Mouse (Mus musculus) lung, embryonic 15.5 days (tissue): ENCODE data around the gene D630045J12Rik. TPM values are rescaled to one million over a fixed set of nuclear protein-coding genes. Genes with fewer than 3 reads are reported as not detected.

Experiments
- ATAC-seq: fragments of 200-750 bp; cut with Nextera tagmentation; 2 replicates; pipeline ENCODE4 v1.8.0; 2017; ENCODE audit warnings: moderate number of reproducible peaks, borderline replicate concordance; ENCODE audit not compliant: low FRiP score, low TSS enrichment; ENCODE audit errors: extremely low read depth
- H3K27ac ChIP-seq: fragments of 300-500 bp; sonication (generic); 2 replicates; pipeline ENCODE4 v1.5.1; 2015; ENCODE audit warnings: moderate library complexity, mild to moderate bottlenecking, inconsistent platforms
- H3K27me3 ChIP-seq: fragments of 300-500 bp; sonication (generic); 2 replicates; pipeline ENCODE4 v1.6.1; 2015; ENCODE audit warnings: inconsistent platforms
- H3K36me3 ChIP-seq: fragments of 300-500 bp; sonication (generic); 2 replicates; pipeline ENCODE4 v1.6.1; 2015; ENCODE audit warnings: inconsistent platforms
- H3K4me1 ChIP-seq: fragments of 300-500 bp; sonication (generic); 2 replicates; pipeline ENCODE4 v1.6.1; 2015; ENCODE audit warnings: inconsistent platforms
- H3K4me2 ChIP-seq: fragments of 300-500 bp; sonication (generic); 2 replicates; pipeline ENCODE4 v1.6.1; 2015; ENCODE audit warnings: inconsistent platforms, mild to moderate bottlenecking, moderate library complexity
- H3K4me3 ChIP-seq: fragments of 300-500 bp; sonication (generic); 2 replicates; pipeline ENCODE4 v1.5.1; 2015; ENCODE audit warnings: mild to moderate bottlenecking, inconsistent platforms
- H3K9ac ChIP-seq: fragments of 300-500 bp; sonication (generic); 2 replicates; pipeline ENCODE4 v1.6.1; 2015; ENCODE audit warnings: inconsistent platforms
- H3K9me3 ChIP-seq: fragments of 300-500 bp; sonication (generic); 2 replicates; pipeline ENCODE4 v1.6.1; 2016; ENCODE audit warnings: inconsistent platforms
- WGBS: fragments of 180-500 bp; shearing (Covaris S2); methylation state at CpG from one replicate; pipeline ENCODE4 v1.1.7; 2015; 5-methylcytosine and 5-hydroxymethylcytosine counted together
- polyA plus RNA-seq: library from polyadenylated mRNA; unstranded; fragments of >200 nt; fragmentation: Nextera tagmentation; extraction: Ambion mirVana; gene quantifications from 2 replicates; pipeline ENCODE4 v1.2.1, GENCODE M21; 2015

Gene D630045J12Rik
- polyA plus RNA-seq, 1 experiment from 2014 or later = 3.4 TPM

DNA sequence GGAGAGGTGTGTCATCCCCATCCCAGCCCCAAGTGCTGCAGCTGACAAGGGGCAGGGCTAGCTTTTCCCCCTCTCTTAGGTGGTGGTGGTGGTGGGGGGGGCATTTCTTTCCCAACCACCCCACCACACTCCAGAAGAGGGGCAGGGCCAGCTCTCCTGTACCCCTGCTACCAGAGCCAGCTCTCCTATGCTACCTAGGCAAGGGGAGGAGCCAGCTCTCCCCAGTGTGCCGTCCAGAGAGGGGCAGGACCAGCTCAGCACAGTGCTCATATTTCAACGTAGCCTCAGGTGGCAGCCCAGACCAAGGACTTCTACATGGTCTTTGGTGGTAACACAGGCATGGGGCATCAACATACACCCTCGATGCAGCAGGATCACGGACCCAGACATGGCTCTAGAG, 50.0 kb downstream of the D630045J12Rik start:
- no peak overlapping the region for H3K27ac ChIP-seq
- 0 out of 2 replicates have a peak, but pooled peaks cover 14% of the 10 kb centered on the region for H3K4me1 ChIP-seq
- peak; percentile 76 for ATAC-seq
- H3K27me3 ChIP-seq = no peaks in the 10 kb centered on the region
- H3K9ac ChIP-seq = no peak overlapping the region
- H3K4me3 ChIP-seq = no peak overlapping the region
- H3K4me2 ChIP-seq = no peak overlapping the region
- H3K36me3 ChIP-seq = no peaks in the 10 kb centered on the region
- H3K9me3 ChIP-seq = no peaks in the 10 kb centered on the region
- 58% methylated on average over 4 of the region's 4 CpGs for WGBS

DNA sequence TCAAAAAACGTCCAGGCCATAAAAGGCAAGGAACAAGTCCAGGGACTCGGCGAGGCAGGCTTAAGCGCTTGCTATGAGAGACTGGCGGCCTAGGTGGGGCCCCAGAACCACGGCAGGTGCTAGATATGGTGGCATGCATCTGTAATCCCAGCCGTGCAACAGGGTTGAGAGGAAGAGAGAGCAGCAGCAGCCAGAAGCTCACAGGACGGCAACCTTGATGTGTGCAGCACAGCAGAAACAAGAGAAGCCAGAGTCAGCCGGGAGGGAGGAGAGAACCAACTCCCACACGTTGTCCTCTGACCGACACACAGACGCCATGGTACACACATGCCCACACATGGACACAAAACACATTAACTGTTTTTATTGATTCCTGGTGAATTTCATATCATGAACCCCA, 51.0 kb downstream of the D630045J12Rik start:
- Histone ChIP-seq H3K9ac (no peak overlapping the region), H3K9me3 (no peaks in the 10 kb centered on the region), H3K27me3 (no peaks in the 10 kb centered on the region), H3K36me3 (no peaks in the 10 kb centered on the region), H3K4me3 (no peak overlapping the region), H3K4me2 (no peak overlapping the region), H3K27ac (no peak overlapping the region), H3K4me1 (0 out of 2 replicates have a peak, but pooled peaks cover 14% of the 10 kb centered on the region)
- WGBS = 74% methylated on average over 12 of the region's 12 CpGs
- ATAC-seq = no peak

DNA sequence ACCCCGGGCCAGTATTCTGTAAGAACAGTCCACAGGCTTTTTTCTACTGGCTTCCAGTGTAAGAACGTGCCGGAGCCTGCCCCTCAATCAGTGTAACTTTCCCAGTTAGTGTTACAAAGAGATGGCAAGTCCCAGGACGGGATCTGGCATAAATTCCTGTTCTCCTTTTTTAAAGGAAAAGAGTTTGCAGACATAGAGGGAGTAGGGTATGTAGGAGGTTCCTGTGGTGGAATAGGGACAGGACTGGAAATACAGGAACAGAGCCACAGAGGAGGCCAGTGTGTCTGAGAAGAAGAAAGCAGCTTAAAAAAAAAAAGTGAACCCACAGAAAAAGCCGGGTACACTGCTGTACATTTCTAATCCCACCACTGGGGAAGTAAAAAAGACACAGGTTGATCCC, 52.3 kb downstream of the D630045J12Rik start:
- H3K4me1 ChIP-seq = 0 out of 2 replicates have a peak, but pooled peaks cover 20% of the 10 kb centered on the region

DNA sequence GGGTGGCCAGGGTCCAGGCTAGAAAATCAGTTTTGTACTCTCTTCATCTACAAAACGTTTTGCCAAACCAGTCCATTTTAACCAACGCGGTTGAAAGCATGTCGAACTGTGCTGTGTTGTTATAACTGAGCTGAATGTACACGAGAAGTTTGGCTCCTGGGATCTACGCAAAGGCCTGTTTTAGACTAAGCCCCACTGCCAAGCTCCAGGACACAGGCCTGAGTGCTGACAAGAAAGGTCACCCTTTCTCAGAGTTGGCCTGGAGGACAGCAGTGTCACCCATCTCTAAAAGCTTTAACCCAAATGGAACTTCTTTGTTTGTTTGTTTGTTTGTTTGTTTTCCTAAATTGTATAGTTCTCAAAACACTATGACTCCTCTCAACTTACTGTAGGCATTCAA, 54.2 kb downstream of the D630045J12Rik start:
- H3K9me3 ChIP-seq = no peaks in the 10 kb centered on the region
- H3K4me1 ChIP-seq = 0 out of 2 replicates have a peak, but pooled peaks cover 11% of the 10 kb centered on the region
- H3K4me3 ChIP-seq = no peak overlapping the region
- ATAC-seq = no peak
- 79% methylated on average over 6 of the region's 6 CpGs for WGBS
- no peaks in the 10 kb centered on the region for H3K36me3 ChIP-seq
- no peak overlapping the region for H3K9ac ChIP-seq
- no peaks in the 10 kb centered on the region for H3K27me3 ChIP-seq
- H3K27ac ChIP-seq = no peak overlapping the region
- H3K4me2 ChIP-seq = no peak overlapping the region

More for the DNA sequence above, 52.3 kb downstream of the D630045J12Rik start:
- Histone ChIP-seq H3K27me3 (no peaks in the 10 kb centered on the region), H3K9ac (no peak overlapping the region), H3K4me3 (no peak overlapping the region), H3K9me3 (no peaks in the 10 kb centered on the region), H3K4me2 (no peak overlapping the region), H3K27ac (no peak overlapping the region), H3K36me3 (no peaks in the 10 kb centered on the region)
- 57% methylated on average over 5 of the region's 5 CpGs for WGBS
- no peak for ATAC-seq

DNA sequence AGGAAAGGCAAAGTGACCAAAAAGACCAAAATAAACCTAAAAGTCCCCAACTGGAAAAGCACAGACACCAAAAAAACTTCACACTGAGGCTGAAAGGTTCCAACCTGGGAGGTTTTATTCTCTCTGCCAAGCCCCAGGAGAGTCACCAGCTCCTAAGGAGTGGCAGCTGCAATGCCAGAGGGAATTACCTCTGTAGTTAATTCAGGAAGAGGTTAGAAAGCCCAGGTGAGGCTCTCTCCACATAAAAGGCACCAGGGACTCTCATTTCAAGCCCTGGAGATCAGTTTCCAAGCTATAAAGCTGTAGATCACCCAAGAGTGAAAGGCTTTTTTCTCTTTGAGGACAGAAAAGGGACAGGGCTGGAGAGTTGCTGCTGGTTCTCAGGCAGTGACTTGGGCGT, 55.1 kb downstream of the D630045J12Rik start:
- no peak for ATAC-seq
- Histone ChIP-seq H3K4me3 (no peak overlapping the region), H3K9me3 (no peaks in the 10 kb centered on the region), H3K9ac (no peak overlapping the region), H3K27me3 (no peaks in the 10 kb centered on the region), H3K27ac (no peak overlapping the region), H3K4me2 (no peak overlapping the region), H3K4me1 (0 out of 2 replicates have a peak, but pooled peaks cover 5% of the 10 kb centered on the region), H3K36me3 (no peaks in the 10 kb centered on the region)
- WGBS = 86% methylated on average over 1 of the region's 1 CpGs

DNA sequence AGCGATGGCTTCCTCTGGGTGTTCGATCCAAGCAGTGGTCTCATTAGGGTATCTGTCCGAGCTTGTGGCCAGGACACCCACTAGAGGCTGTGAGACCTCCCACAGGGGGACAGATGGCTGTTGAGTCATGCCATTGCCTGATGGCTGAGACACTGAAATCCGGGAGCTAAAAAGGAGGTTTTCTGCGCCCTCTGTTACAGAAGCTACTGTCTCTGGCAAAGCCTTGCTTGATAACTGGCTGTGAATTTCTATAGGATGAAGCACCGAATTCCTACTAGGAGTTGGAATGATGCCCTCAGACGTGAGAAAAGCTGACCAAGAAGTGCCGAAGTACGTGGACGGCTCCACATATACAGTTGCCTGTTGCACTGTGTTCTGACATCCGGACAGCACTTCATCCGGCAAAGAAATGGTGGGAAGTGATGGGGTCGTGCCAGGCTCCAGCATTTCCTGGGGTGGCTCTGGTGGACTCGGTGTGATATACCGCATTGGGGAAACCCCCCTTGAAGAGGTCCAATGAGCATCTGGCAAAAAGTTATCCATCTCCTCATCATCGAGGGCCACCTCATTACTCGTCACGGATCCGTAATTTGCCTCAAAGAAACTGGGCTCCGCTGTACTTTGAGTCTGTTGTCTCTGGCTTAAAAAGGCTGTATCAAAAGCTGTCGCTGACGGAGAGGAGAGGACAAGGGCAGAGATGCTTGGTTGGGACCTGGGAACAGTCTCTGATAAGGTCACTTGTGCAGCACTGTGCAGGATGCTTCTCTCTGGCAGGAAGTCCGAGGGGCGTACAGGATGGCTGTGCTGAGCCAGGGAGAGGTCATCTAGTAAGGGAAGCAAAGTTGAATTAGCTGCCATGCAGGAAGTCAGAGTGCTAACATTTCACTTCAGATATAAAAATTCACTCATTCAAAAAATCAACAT, 57.3 kb downstream of the D630045J12Rik start:
- no peaks in the 10 kb centered on the region for H3K9me3 ChIP-seq
- no peaks in the 10 kb centered on the region for H3K36me3 ChIP-seq
- H3K4me2 ChIP-seq = no peak overlapping the region
- no peak overlapping the region for H3K27ac ChIP-seq
- ATAC-seq = no peak
- H3K4me3 ChIP-seq = no peak overlapping the region
- no peak overlapping the region for H3K9ac ChIP-seq
- no peaks in the 10 kb centered on the region for H3K27me3 ChIP-seq
- 67% methylated on average over 24 of the region's 24 CpGs for WGBS
- H3K4me1 ChIP-seq = 0 out of 2 replicates have a peak, but pooled peaks cover 5% of the 10 kb centered on the region

DNA sequence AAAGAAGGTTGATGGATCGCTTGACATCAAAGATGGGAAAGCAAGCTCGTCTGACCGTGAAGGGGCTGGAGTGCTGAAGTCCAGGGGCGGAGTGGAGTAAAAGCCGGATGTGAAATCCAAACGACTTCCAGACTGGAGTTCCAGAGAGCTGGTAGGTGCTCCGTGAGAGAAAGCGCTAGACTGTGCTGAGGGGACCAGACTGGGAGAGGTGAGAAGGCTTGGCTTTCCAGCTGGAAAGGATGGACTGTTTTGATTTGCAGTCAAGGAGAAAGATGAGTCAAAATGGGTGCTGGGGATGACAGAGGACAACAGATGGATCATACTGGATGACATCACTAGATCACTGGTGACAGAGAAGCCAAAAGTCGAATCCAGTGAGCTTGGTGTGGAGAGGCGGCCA, 58.5 kb downstream of the D630045J12Rik start:
- no peak overlapping the region for H3K4me2 ChIP-seq
- no peaks in the 10 kb centered on the region for H3K36me3 ChIP-seq
- ATAC-seq = no peak
- H3K9ac ChIP-seq = no peak overlapping the region
- 80% methylated on average over 10 of the region's 10 CpGs for WGBS
- no peaks in the 10 kb centered on the region for H3K9me3 ChIP-seq
- 0 out of 2 replicates have a peak, but pooled peaks cover 5% of the 10 kb centered on the region for H3K4me1 ChIP-seq
- no peak overlapping the region for H3K4me3 ChIP-seq
- no peak overlapping the region for H3K27ac ChIP-seq
- H3K27me3 ChIP-seq = no peaks in the 10 kb centered on the region

DNA sequence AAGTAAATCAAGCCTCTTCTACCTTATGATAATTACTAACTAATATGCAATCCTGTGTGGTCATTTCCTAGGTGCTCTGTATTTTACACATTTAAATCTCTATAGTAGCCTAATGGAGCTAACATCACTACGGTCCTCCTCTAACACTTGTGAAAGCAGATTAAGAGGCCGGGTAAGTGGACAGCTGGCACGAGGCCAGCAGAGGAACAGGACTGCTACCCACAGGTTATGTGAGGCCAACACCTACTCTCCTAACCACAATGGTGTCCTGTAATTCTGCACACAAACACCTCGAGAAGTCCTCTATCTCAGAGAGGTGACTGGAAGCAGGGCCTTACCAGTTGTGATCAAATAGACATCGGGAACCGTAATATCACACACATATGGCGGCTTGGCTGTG, 59.8 kb downstream of the D630045J12Rik start:
- H3K4me3 ChIP-seq = no peak overlapping the region
- H3K4me2 ChIP-seq = no peak overlapping the region
- no peaks in the 10 kb centered on the region for H3K9me3 ChIP-seq
- ATAC-seq = no peak
- H3K4me1 ChIP-seq = 0 out of 2 replicates have a peak, but pooled peaks cover 5% of the 10 kb centered on the region
- WGBS = 73% methylated on average over 7 of the region's 7 CpGs
- H3K27me3 ChIP-seq = no peaks in the 10 kb centered on the region
- 0 out of 2 replicates have a peak, but pooled peaks cover 4% of the 10 kb centered on the region for H3K36me3 ChIP-seq
- H3K27ac ChIP-seq = no peak overlapping the region
- no peak overlapping the region for H3K9ac ChIP-seq

DNA sequence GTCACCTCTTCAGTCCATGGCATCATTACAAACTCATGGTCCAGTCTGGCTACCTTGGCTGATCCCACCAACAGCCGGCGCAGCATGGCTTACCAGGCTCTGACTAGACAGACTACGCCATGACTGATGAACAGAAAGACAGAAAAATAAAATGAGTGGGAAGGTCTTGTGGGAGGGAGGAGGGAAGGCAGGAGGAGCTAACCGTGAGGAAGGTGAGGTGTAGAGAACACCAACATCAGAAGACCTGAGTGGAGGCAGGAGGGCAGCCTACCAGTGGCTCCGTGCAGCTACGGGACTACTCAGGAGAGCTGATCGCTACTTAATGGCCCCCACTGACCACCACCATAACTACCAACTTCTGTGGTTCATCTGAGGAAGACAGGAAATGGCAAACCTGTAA, 60.9 kb downstream of the D630045J12Rik start:
- ATAC-seq = no peak
- Histone ChIP-seq H3K27ac (no peak overlapping the region), H3K9ac (no peak overlapping the region), H3K36me3 (peaks cover 7% of the 10 kb centered on the region; the same call in 1 of the 2 replicates), H3K4me3 (no peak overlapping the region), H3K9me3 (no peaks in the 10 kb centered on the region), H3K27me3 (no peaks in the 10 kb centered on the region), H3K4me1 (0 out of 2 replicates have a peak, but pooled peaks cover 5% of the 10 kb centered on the region), H3K4me2 (no peak overlapping the region)
- 95% methylated on average over 7 of the region's 7 CpGs for WGBS

DNA sequence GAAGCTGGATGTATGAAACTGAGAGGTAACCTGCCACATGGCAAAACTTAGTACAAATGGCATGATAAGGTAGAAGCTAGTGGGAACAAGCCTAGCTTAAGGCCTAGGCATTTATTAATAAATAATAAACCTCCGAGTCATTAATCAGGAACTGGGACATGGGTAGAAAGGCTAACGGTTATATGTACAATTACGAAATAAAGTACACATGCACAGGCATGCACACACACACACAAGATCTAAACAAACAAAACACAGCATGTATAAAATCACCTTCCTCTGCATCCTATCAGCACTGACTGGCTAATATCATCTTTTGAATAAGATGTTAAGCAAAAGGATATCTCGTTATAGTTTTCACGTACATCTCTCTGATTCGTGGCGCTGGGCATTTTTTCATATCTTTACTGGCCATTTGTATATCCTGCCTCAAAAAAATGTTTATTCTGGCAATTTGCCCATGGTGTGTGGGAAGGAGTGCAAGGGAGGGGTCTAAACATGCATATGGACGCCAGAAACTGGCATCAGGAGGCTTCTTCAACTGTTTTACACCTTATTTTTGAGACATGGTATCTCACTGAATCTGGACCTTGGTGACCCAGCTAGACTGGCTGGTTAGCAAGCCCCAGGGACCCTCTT, 67.4 kb downstream of the D630045J12Rik start:
- Histone ChIP-seq H3K36me3 (peaks cover 15% of the 10 kb centered on the region; the same call in 1 of the 2 replicates), H3K4me2 (no peak overlapping the region), H3K27ac (no peak overlapping the region), H3K9ac (no peak overlapping the region), H3K4me3 (no peak overlapping the region), H3K27me3 (no peaks in the 10 kb centered on the region), H3K4me1 (peaks cover 5% of the 10 kb centered on the region; the same call in 1 of the 2 replicates), H3K9me3 (no peaks in the 10 kb centered on the region)
- 61% methylated on average over 8 of the region's 8 CpGs for WGBS
- no peak for ATAC-seq

DNA sequence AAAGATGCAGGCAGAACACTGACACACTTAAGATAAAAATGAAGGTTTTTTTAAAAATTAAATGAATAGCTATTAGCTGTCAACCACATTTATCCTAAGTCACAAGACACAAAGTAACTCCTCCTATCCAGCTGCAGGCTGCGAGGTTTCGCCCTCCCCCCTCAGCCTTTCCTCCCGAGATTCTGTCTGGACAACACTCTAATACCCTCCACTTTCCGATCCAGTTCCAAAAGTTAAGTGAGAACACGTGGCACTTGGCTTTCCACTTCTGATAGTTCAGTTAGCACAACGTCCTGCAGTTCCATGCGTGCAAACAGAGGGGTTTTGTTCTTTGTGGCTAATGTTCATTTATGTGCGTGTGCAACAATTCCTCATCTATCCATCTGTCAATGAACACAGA, 69.0 kb downstream of the D630045J12Rik start:
- Histone ChIP-seq H3K9ac (no peak overlapping the region), H3K36me3 (peaks cover 15% of the 10 kb centered on the region; the same call in 1 of the 2 replicates), H3K4me3 (no peak overlapping the region), H3K4me1 (peaks cover 11% of the 10 kb centered on the region; the same call in 1 of the 2 replicates), H3K4me2 (no peak overlapping the region), H3K9me3 (no peaks in the 10 kb centered on the region), H3K27ac (no peak overlapping the region), H3K27me3 (no peaks in the 10 kb centered on the region)
- ATAC-seq = no peak
- 54% methylated on average over 8 of the region's 8 CpGs for WGBS
